Mouse (Mus musculus) MEL (cell line): ENCODE data around the gene Dgcr8. TPM values are rescaled to one million over a fixed set of nuclear protein-coding genes. Genes with fewer than 3 reads are reported as not detected.

ENCODE experiments used
- DNase-seq: peaks from one replicate; pipeline ENCODE4 v3.0.0; 2011; ENCODE audit warnings: low read depth, low spot score
- H3K27ac ChIP-seq: 2 replicates; pipeline ENCODE4 v1.5.1; 2012; ENCODE audit warnings: low read depth, mild to moderate bottlenecking, control low read depth, low read length, moderate library complexity; ENCODE audit not compliant: control insufficient read depth
- H3K27me3 ChIP-seq, 2 experiments: fragments of 150-350 bp in 1 of 2; sonication (generic) in 1 of 2; 2 replicates each; pipeline ENCODE4 v1.6.1; 2012; ENCODE audit warnings: low read length in 2 of 2, mild to moderate bottlenecking in 2 of 2, improper control_type of control experiment in 1 of 2, moderate library complexity in 1 of 2; ENCODE audit not compliant: insufficient read depth in 2 of 2, control insufficient read depth in 1 of 2
- H3K36me3 ChIP-seq, 2 experiments: 2 replicates each; pipeline ENCODE4 v1.6.1; 2012 to 2014; ENCODE audit warnings: low read length in 2 of 2, improper control_type of control experiment in 1 of 2, inconsistent platforms in 1 of 2, mild to moderate bottlenecking in 1 of 2; ENCODE audit not compliant: insufficient read depth in 2 of 2, control insufficient read depth in 1 of 2
- H3K4me1 ChIP-seq, 2 experiments: fragments of 150-350 bp in 1 of 2; sonication (generic) in 1 of 2; 2 replicates each; pipeline ENCODE4 v1.6.1; 2012; ENCODE audit warnings: low read length in 2 of 2, improper control_type of control experiment in 1 of 2, mild to moderate bottlenecking in 1 of 2; ENCODE audit not compliant: insufficient read depth in 2 of 2, control insufficient read depth in 1 of 2
- H3K4me3 ChIP-seq, 2 experiments: fragments of 150-350 bp in 1 of 2; sonication (generic) in 1 of 2; 2 replicates each; pipeline ENCODE4 v1.5.1; 2012; ENCODE audit warnings: low read depth in 2 of 2, low read length in 2 of 2, mild to moderate bottlenecking in 2 of 2, moderate library complexity in 2 of 2, control low read depth in 1 of 2, improper control_type of control experiment in 1 of 2; ENCODE audit not compliant: control insufficient read depth in 1 of 2, insufficient read depth in 1 of 2
- H3K79me2 ChIP-seq: 2 replicates; pipeline ENCODE4 v1.6.1; 2012; ENCODE audit warnings: mild to moderate bottlenecking, low read length, moderate library complexity; ENCODE audit not compliant: control insufficient read depth, poor library complexity, insufficient read depth
- H3K9ac ChIP-seq: 2 replicates; pipeline ENCODE4 v1.6.1; 2012; ENCODE audit warnings: low read depth, mild to moderate bottlenecking, control low read depth, low read length, moderate library complexity; ENCODE audit not compliant: control insufficient read depth, poor library complexity, severe bottlenecking
- H3K9me3 ChIP-seq: fragments of 150-350 bp; sonication (generic); replicated peaks from 2 replicates; pipeline ENCODE4 v1.6.1; 2012; ENCODE audit warnings: mild to moderate bottlenecking, low read length, improper control_type of control experiment, moderate library complexity; ENCODE audit not compliant: insufficient read depth
- BHLHE40 ChIP-seq: IDR thresholded peaks from 2 replicates; pipeline ENCODE4 v1.6.1; 2012; ENCODE audit warnings: low read depth, mild to moderate bottlenecking, inconsistent platforms, low read length, improper control_type of control experiment, borderline replicate concordance
- CHD2 ChIP-seq: IDR thresholded peaks from 2 replicates; pipeline ENCODE4 v1.6.1; 2011; ENCODE audit warnings: low read length, improper control_type of control experiment
- CTCF ChIP-seq, 3 experiments: IDR thresholded peaks in 2 of 3; conservative IDR thresholded peaks in 1 of 3; 2 replicates each; pipeline ENCODE4 v1.5.1; 2011 to 2012; ENCODE audit warnings: low read length in 3 of 3, low read depth in 2 of 3, mild to moderate bottlenecking in 2 of 3, improper control_type of control experiment in 1 of 3, inconsistent platforms in 1 of 3, mixed read lengths in 1 of 3, moderate library complexity in 1 of 3; ENCODE audit not compliant: control insufficient read depth in 1 of 3, insufficient read depth in 1 of 3, poor library complexity in 1 of 3, severe bottlenecking in 1 of 3
- EP300 ChIP-seq, 2 experiments: IDR thresholded peaks; 2 replicates each; pipeline ENCODE4 v1.6.1; 2011; ENCODE audit warnings: improper control_type of control experiment in 2 of 2, low read length in 2 of 2, low read depth in 1 of 2, mild to moderate bottlenecking in 1 of 2
- ETS1 ChIP-seq: IDR thresholded peaks from 2 replicates; pipeline ENCODE4 v1.6.1; 2012; ENCODE audit warnings: low read depth, mild to moderate bottlenecking, inconsistent platforms, low read length, improper control_type of control experiment, moderate library complexity
- HCFC1 ChIP-seq: IDR thresholded peaks from 2 replicates; pipeline ENCODE4 v1.6.1; 2012; ENCODE audit warnings: low read depth, mild to moderate bottlenecking, inconsistent platforms, low read length, improper control_type of control experiment, moderate library complexity
- JUND ChIP-seq: IDR thresholded peaks from 2 replicates; pipeline ENCODE4 v1.6.1; 2011; ENCODE audit warnings: low read depth, mild to moderate bottlenecking, improper control_type of control experiment, low read length
- KAT2A ChIP-seq: conservative IDR thresholded peaks from 2 replicates; pipeline ENCODE4 v1.6.1; 2012; ENCODE audit warnings: low read depth, low read length, improper control_type of control experiment, inconsistent platforms
- MAZ ChIP-seq: IDR thresholded peaks from 2 replicates; pipeline ENCODE4 v1.6.1; 2012; ENCODE audit warnings: low read depth, mild to moderate bottlenecking, inconsistent platforms, low read length, improper control_type of control experiment
- MEF2A ChIP-seq: IDR thresholded peaks from 2 replicates; pipeline ENCODE4 v1.6.1; 2014; ENCODE audit warnings: low read depth, mild to moderate bottlenecking, inconsistent platforms, low read length, improper control_type of control experiment; ENCODE audit not compliant: poor library complexity, insufficient replicate concordance, severe bottlenecking; ENCODE audit errors: extremely low read depth
- NELFE ChIP-seq: IDR thresholded peaks from 2 replicates; pipeline ENCODE4 v1.6.1; 2011; ENCODE audit warnings: low read depth, low read length, improper control_type of control experiment
- NRF1 ChIP-seq: IDR thresholded peaks from 2 replicates; pipeline ENCODE4 v1.6.1; 2014; ENCODE audit warnings: low read depth, mild to moderate bottlenecking, inconsistent platforms, low read length, improper control_type of control experiment, moderate library complexity; ENCODE audit not compliant: poor library complexity, insufficient read depth, severe bottlenecking
- POLR2AphosphoS5 ChIP-seq: IDR thresholded peaks from 2 replicates; pipeline ENCODE4 v1.6.1; 2012; ENCODE audit warnings: low read depth, borderline replicate concordance, mild to moderate bottlenecking, inconsistent platforms, low read length, moderate library complexity, mixed read lengths
- RAD21 ChIP-seq: IDR thresholded peaks from 2 replicates; pipeline ENCODE4 v1.6.1; 2011; ENCODE audit warnings: mild to moderate bottlenecking, low read depth, low read length, improper control_type of control experiment
- RCOR1 ChIP-seq: IDR thresholded peaks from 2 replicates; pipeline ENCODE4 v1.6.1; 2012; ENCODE audit warnings: low read depth, mild to moderate bottlenecking, inconsistent platforms, low read length, improper control_type of control experiment
- SIN3A ChIP-seq: IDR thresholded peaks from 2 replicates; pipeline ENCODE4 v1.6.1; 2012; ENCODE audit warnings: low read length, improper control_type of control experiment, inconsistent platforms
- USF2 ChIP-seq, 2 experiments: IDR thresholded peaks; 2 replicates each; pipeline ENCODE4 v1.6.1; 2011 to 2012; ENCODE audit warnings: improper control_type of control experiment in 2 of 2, low read length in 2 of 2, borderline replicate concordance in 1 of 2, inconsistent platforms in 1 of 2, low read depth in 1 of 2, mild to moderate bottlenecking in 1 of 2; ENCODE audit not compliant: insufficient read depth in 1 of 2
- ZMIZ1 ChIP-seq: IDR thresholded peaks from 2 replicates; pipeline ENCODE4 v1.6.1; 2012; ENCODE audit warnings: low read depth, mild to moderate bottlenecking, inconsistent platforms, low read length, improper control_type of control experiment, moderate library complexity
- ZNF384 ChIP-seq: IDR thresholded peaks from 2 replicates; pipeline ENCODE4 v1.6.1; 2012; ENCODE audit warnings: low read depth, mild to moderate bottlenecking, inconsistent platforms, low read length, improper control_type of control experiment
- polyA plus RNA-seq, 2 experiments: library from polyadenylated mRNA; stranded (reverse) in 1 of 2; unstranded in 1 of 2; fragments of >175 nt in 1 of 2; fragments of >200 nt in 1 of 2; gene quantifications; 2 replicates each; pipeline versions ENCODE4 v1.2.1 to v1.2.4; 2012; ENCODE audit warnings: low replicate concordance in 2 of 2, low read depth in 1 of 2; ENCODE audit not compliant: insufficient read length in 2 of 2, insufficient read depth in 1 of 2, missing spikeins in 1 of 2
- total RNA-seq: library from RNA; depleted of rRNA; stranded (reverse); fragments of 300-350 nt; gene quantifications from 2 replicates; pipeline ENCODE4 v1.2.3, GENCODE M21; 2012

Dgcr8 gene
- total and polyA plus RNA-seq, 3 experiments: 39.6 to 40.3 TPM; not detected in 1

GRCm38 (mm10) chr16:18230617-18231016 lies 58.4 kb downstream of the Dgcr8 start:
- Histone ChIP-seq H3K4me1 (peaks cover 0 to 11% of the 10 kb centered on the region in 2 experiments; a peak in 2 of 4 replicates), H3K27ac (no peak overlapping the region), H3K9ac (no peak overlapping the region), H3K36me3 (no peaks in the 10 kb centered on the region), H3K9me3 (no peaks in the 10 kb centered on the region), H3K79me2 (peaks cover 25% of the 10 kb centered on the region), H3K4me3 (no peak overlapping the region), H3K27me3 (no peaks in the 10 kb centered on the region)
- TF ChIP-seq NRF1 (no peak), CTCF (IDR thresholded peaks at IDR 0.05 in 2 of 3, conservative IDR thresholded peaks at IDR 0.05 in 1 of 3; ENCODE audit: control insufficient read depth in 1 of 3, insufficient read depth in 1 of 3, low read depth in 2 of 3, low read length in 3 of 3, poor library complexity in 1 of 3, severe bottlenecking in 1 of 3) (no peak), ZNF384 (no peak), ZMIZ1 (no peak), CHD2 (no peak), RAD21 (no peak), ETS1 (no peak), USF2 (IDR thresholded peaks at IDR 0.05; ENCODE audit: borderline replicate concordance in 1 of 2, insufficient read depth in 1 of 2, low read depth in 1 of 2, low read length in 2 of 2) (no peak)
- DNase-seq: no peak

- H3K4me3 ChIP-seq: no peak overlapping the region
- no peak for TF ChIP-seq SIN3A
- TF ChIP-seq RCOR1: no peak
- TF ChIP-seq ZMIZ1: no peak
- no peak for TF ChIP-seq HCFC1
- no peak for TF ChIP-seq BHLHE40
- no peak for TF ChIP-seq POLR2AphosphoS5
- TF ChIP-seq CHD2: no peak
- TF ChIP-seq USF2 (IDR thresholded peaks at IDR 0.05; ENCODE audit: borderline replicate concordance in 1 of 2, insufficient read depth in 1 of 2, low read depth in 1 of 2, low read length in 2 of 2): no peak
- TF ChIP-seq NELFE: no peak
- TF ChIP-seq ZNF384: no peak
- TF ChIP-seq MEF2A: no peak
- TF ChIP-seq KAT2A: no peak
- TF ChIP-seq RAD21: no peak
- no peak for TF ChIP-seq EP300 (IDR thresholded peaks at IDR 0.05; ENCODE audit: low read depth in 1 of 2, low read length in 2 of 2)
- TF ChIP-seq MAZ: no peak
- no peak for TF ChIP-seq JUND
- TF ChIP-seq CTCF (IDR thresholded peaks at IDR 0.05 in 2 of 3, conservative IDR thresholded peaks at IDR 0.05 in 1 of 3; ENCODE audit: control insufficient read depth in 1 of 3, insufficient read depth in 1 of 3, low read depth in 2 of 3, low read length in 3 of 3, poor library complexity in 1 of 3, severe bottlenecking in 1 of 3): no peak
- TF ChIP-seq, all 39 proteins: peak for 0
- no peaks in the 10 kb centered on the region for H3K36me3 ChIP-seq
- no peak for DNase-seq
- H3K9me3 ChIP-seq: no peaks in the 10 kb centered on the region
- H3K79me2 ChIP-seq: peaks cover 23% of the 10 kb centered on the region
- no peak overlapping the region for H3K9ac ChIP-seq
- H3K27ac ChIP-seq: no peak overlapping the region
- H3K4me1 ChIP-seq: peaks cover 0 to 10% of the 10 kb centered on the region in 2 experiments; a peak in 2 of 4 replicates
- no peaks in the 10 kb centered on the region for H3K27me3 ChIP-seq
These were observed 59.4 kb downstream of the Dgcr8 start for GRCm38 (mm10) chr16:18229622-18230021.
